Mouse (Mus musculus) forebrain, embryonic 14.5 days (tissue): ENCODE results near the gene Kat2b. TPM values are rescaled to one million over a fixed set of nuclear protein-coding genes. Genes with fewer than 3 reads are reported as not detected.
"Not testable (repeated sequence)": the region's sequence is repeated elsewhere in the genome, so short reads cannot be mapped to it uniquely, and the experiment has no call there.

ENCODE experiments used
- ATAC-seq: fragments of 200-750 bp; cut with Nextera tagmentation; 2 replicates; pipeline ENCODE4 v1.8.0; 2017; ENCODE audit warnings: mild to moderate bottlenecking, moderate library complexity
- DNase-seq: peaks from one replicate; pipeline ENCODE4 v3.0.0-alpha.2; 2015; ENCODE audit warnings: low spot score
- H3K27ac ChIP-seq: fragments of 300-500 bp; sonication (generic); 2 replicates; pipeline ENCODE4 v1.5.1; 2014; ENCODE audit warnings: low read depth, mild to moderate bottlenecking, control low read depth, low read length, moderate library complexity
- H3K27me3 ChIP-seq: fragments of 300-500 bp; sonication (generic); replicated peaks from 2 replicates; pipeline ENCODE4 v1.6.1; 2014; ENCODE audit warnings: low read length, control low read depth, mixed read lengths; ENCODE audit not compliant: control insufficient read depth, insufficient read depth
- H3K36me3 ChIP-seq: fragments of 300-500 bp; sonication (generic); 2 replicates; pipeline ENCODE4 v1.6.1; 2014; ENCODE audit warnings: low read length, control low read depth; ENCODE audit not compliant: control insufficient read depth, insufficient read depth
- H3K4me1 ChIP-seq: fragments of 300-500 bp; sonication (generic); 2 replicates; pipeline ENCODE4 v1.6.1; 2014; ENCODE audit warnings: antibody characterized with exemption, low read length, control low read depth; ENCODE audit not compliant: control insufficient read depth, insufficient read depth
- H3K4me2 ChIP-seq: fragments of 300-500 bp; sonication (generic); 2 replicates; pipeline ENCODE4 v1.6.1; 2014; ENCODE audit warnings: mild to moderate bottlenecking, control low read depth, low read length
- H3K4me3 ChIP-seq: fragments of 300-500 bp; sonication (generic); 2 replicates; pipeline ENCODE4 v1.5.1; 2014; ENCODE audit warnings: low read depth, low read length, control low read depth
- H3K9ac ChIP-seq: fragments of 300-500 bp; sonication (generic); 2 replicates; pipeline ENCODE4 v1.6.1; 2014; ENCODE audit warnings: mild to moderate bottlenecking, low read length, control low read depth, moderate library complexity
- H3K9me3 ChIP-seq: fragments of 300-500 bp; sonication (generic); replicated peaks from 2 replicates; pipeline ENCODE4 v1.6.1; 2016; ENCODE audit warnings: low read length, control low read depth, mixed read lengths; ENCODE audit not compliant: control insufficient read depth
- WGBS: fragments of 180-500 bp; shearing (Covaris S2); extraction: QIAGEN DNeasy Blood & Tissue Kit; methylation state at CpG from one replicate; pipeline ENCODE4 v1.1.7; 2014; 5-methylcytosine and 5-hydroxymethylcytosine counted together
- polyA plus RNA-seq: library from polyadenylated mRNA; unstranded; fragments of >200 nt; fragmentation: Nextera tagmentation; extraction: Ambion mirVana; gene quantifications from 2 replicates; pipeline ENCODE4 v1.2.1, GENCODE M21; 2014

Gene Kat2b
- polyA plus RNA-seq, 1 experiment from 2014 or later = 6.4 TPM

DNA sequence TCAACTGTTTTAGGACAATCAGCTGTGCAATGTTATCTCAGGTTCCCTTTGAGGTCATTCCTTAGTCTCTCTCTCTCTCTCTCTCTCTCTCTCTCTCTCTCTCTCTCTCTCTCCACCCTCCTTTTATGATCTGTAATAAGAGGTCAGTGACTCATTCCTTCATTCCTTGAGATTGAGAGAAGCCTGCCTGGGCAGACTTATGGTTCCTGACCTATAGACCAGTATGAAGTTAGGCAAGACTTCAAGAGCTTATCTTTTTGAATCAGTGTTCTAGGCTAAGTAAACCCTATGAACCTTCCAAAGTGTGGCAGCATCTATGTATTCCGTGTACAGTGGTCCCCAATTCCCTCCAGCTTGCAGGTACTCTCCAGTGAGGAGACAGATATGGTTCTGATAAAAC lies 147.8 kb downstream of the Kat2b start:
- 45% methylated on average over 1 of the region's 1 CpGs for WGBS
- H3K36me3 ChIP-seq = no peaks in the 10 kb centered on the region
- DNase-seq (no peak), ATAC-seq (no peak)
- H3K4me3 ChIP-seq = no peak overlapping the region
- H3K9me3 ChIP-seq = no peaks in the 10 kb centered on the region
- H3K9ac ChIP-seq = no peak overlapping the region
- no peak overlapping the region for H3K27ac ChIP-seq
- no peaks in the 10 kb centered on the region for H3K27me3 ChIP-seq
- H3K4me1 ChIP-seq = no peaks in the 10 kb centered on the region
- no peak overlapping the region for H3K4me2 ChIP-seq

GRCm38 (mm10) chr17:53715161-53715560 lies 148.5 kb downstream of the Kat2b start:
- H3K9me3 ChIP-seq, H3K9ac ChIP-seq, ATAC-seq, H3K4me2 ChIP-seq, H3K4me3 ChIP-seq, H3K27ac ChIP-seq, H3K36me3 ChIP-seq, H3K27me3 ChIP-seq, DNase-seq, H3K4me1 ChIP-seq: not testable (repeated sequence)
- 50% methylated on average over 1 of the region's 1 CpGs for WGBS

GRCm38 (mm10) chr17:53718474-53718873 lies 151.8 kb downstream of the Kat2b start:
- no peak overlapping the region for H3K27ac ChIP-seq
- ATAC-seq (no peak), DNase-seq (no peak)
- no peaks in the 10 kb centered on the region for H3K36me3 ChIP-seq
- no peak overlapping the region for H3K9ac ChIP-seq
- no peaks in the 10 kb centered on the region for H3K9me3 ChIP-seq
- H3K4me3 ChIP-seq = no peak overlapping the region
- H3K4me2 ChIP-seq = no peak overlapping the region
- H3K4me1 ChIP-seq = no peaks in the 10 kb centered on the region
- no peaks in the 10 kb centered on the region for H3K27me3 ChIP-seq
- WGBS = 63% methylated on average over 1 of the region's 1 CpGs

- not testable (repeated sequence) for H3K9me3 ChIP-seq, H3K4me1 ChIP-seq, H3K4me2 ChIP-seq, DNase-seq, H3K4me3 ChIP-seq, H3K36me3 ChIP-seq, H3K9ac ChIP-seq, H3K27me3 ChIP-seq, H3K27ac ChIP-seq, ATAC-seq
- 96% methylated on average over 3 of the region's 3 CpGs for WGBS
Measured at GRCm38 (mm10) chr17:53718916-53719315, 152.3 kb downstream of the Kat2b start.

Other genes starting within 250 kb of the Kat2b start
- gene Efhb, start 103.5 kb upstream of the Kat2b start, polyA plus RNA-seq = 0.66 and 1.1 TPM in 2 replicates
- gene Rab5a, start 87.6 kb upstream of the Kat2b start, polyA plus RNA-seq = 81.6 and 101 TPM in 2 replicates
- 0.29 and 0.35 TPM in 2 replicates for gene Pp2d1, start 27.4 kb upstream of the Kat2b start, polyA plus RNA-seq
- 20.3 and 22.9 TPM in 2 replicates for gene Sgo1, start 122.5 kb downstream of the Kat2b start, polyA plus RNA-seq